In the genomic region with DNA sequence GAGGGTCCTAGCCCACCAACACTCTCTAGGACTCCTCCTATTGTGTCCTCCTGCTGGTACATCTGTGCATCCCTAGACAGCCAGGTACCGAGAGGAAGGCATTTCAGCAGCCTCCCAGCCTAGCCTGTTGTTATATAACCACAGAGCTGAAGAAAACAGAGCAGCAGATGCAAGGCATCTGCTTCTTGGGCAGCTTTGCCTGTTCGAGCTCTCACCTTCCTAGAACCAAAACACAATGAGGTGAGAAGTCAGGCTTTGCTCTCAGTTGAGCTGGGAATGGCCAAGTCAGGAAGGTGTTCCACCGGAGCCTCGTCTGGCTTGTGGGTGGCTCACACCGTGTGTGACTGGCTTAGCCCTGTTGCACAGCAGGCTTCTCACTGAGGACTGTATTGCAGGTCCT, we compare ENCODE assay signal across 23 mouse cellular contexts. TPM values are rescaled to one million over a fixed set of nuclear protein-coding genes. Genes with fewer than 3 reads are reported as not detected.
DNase-seq lines count a peak whose midpoint lies in the region; ATAC-seq and TF ChIP-seq lines count a peak whose summit lies in the region.
"Had no signal": no experiment of that assay in that cellular context is flagged by ENCODE, and none has a peak within 500 bp of the region (broad histone marks: within the 10 kb centered on the region; RNA-seq: fewer than 3 reads in every experiment).

No protein-coding gene starts in this region.

- H3K9me3 ChIP-seq in midbrain, embryonic 16.5 days (replicated peaks; ENCODE audit: control insufficient read depth, low read length, poor library complexity, severe bottlenecking) = no peaks in the 10 kb centered on the region
- H3K9me3 ChIP-seq: embryonic facial prominence, embryonic 15.5 days; forebrain, embryonic 10.5 days; heart, embryonic 10.5 days; hindbrain, embryonic 12.5 days had no signal

- no peaks in the 10 kb centered on the region for H3K36me3 ChIP-seq in midbrain, embryonic 16.5 days (ENCODE audit: control insufficient read depth, insufficient read depth, low read length)
- H3K36me3 ChIP-seq: embryonic facial prominence, embryonic 15.5 days; forebrain, embryonic 10.5 days; heart, embryonic 10.5 days; hindbrain, embryonic 12.5 days had no signal

- no peaks in the 10 kb centered on the region for H3K4me1 ChIP-seq in midbrain, embryonic 16.5 days (ENCODE audit: control insufficient read depth, insufficient read depth, low read length)
- H3K4me1 ChIP-seq: embryonic facial prominence, embryonic 15.5 days; forebrain, embryonic 10.5 days; heart, embryonic 10.5 days; hindbrain, embryonic 12.5 days had no signal

- peak; percentile 31 for DNase-seq in cerebellum, adult 8-10 months
- no peak for DNase-seq in cerebellum, postnatal 4 days (ENCODE audit: low spot score in 2 of 2)
- DNase-seq in layer of hippocampus, adult 2 months (ENCODE audit: low spot score in 2 of 2) = no peak
- DNase-seq in layer of hippocampus, postnatal 14 days (ENCODE audit: low spot score in 2 of 2) = no peak
- DNase-seq in right cerebral cortex, adult 18-20 months = peak; percentile 53
- DNase-seq in right cerebral cortex, postnatal 4 days = no peak
- DNase-seq: adrenal gland, adult 2 months; adrenal gland, postnatal 25 days; embryo, embryonic 11 days; gastrocnemius, postnatal 10 days; heart, adult 18-20 months; heart, postnatal 10 days; heart, postnatal 4 days had no signal

- TF ChIP-seq CTCF in layer of hippocampus, adult 2 months (conservative IDR thresholded peaks at IDR 0.05) = 0 out of 2 replicates have a peak, but pooled peaks have one; percentile 6

- no peak for ATAC-seq in midbrain, embryonic 16.5 days
- ATAC-seq: forebrain, embryonic 14.5 days; hindbrain, embryonic 16.5 days; inflammation-experienced regulatory T-cells, adult 6 months; intestine, postnatal 0 days had no signal

- H3K4me3 ChIP-seq in layer of hippocampus, adult 2 months = no peak overlapping the region
- no peak overlapping the region for H3K4me3 ChIP-seq in midbrain, embryonic 16.5 days (ENCODE audit: low read depth, low read length)
- H3K4me3 ChIP-seq: embryonic facial prominence, embryonic 15.5 days; erythroblast, embryonic 14.5 days; forebrain, embryonic 10.5 days; heart, embryonic 10.5 days; hindbrain, embryonic 12.5 days had no signal

- H3K4me2 ChIP-seq in midbrain, embryonic 16.5 days (ENCODE audit: low read length) = no peak overlapping the region
- H3K4me2 ChIP-seq: embryonic facial prominence, embryonic 15.5 days; hindbrain, embryonic 12.5 days had no signal

- WGBS in midbrain, embryonic 16.5 days = 78% methylated on average over 5 of the region's 5 CpGs

- H3K9ac ChIP-seq in midbrain, embryonic 16.5 days (ENCODE audit: low read depth, low read length) = no peak overlapping the region
- H3K9ac ChIP-seq: embryonic facial prominence, embryonic 15.5 days; hindbrain, embryonic 12.5 days had no signal

- H3K27ac ChIP-seq in layer of hippocampus, adult 2 months = peak overlapping the region; percentile 76
- H3K27ac ChIP-seq in midbrain, embryonic 16.5 days (ENCODE audit: low read length) = no peak overlapping the region
- H3K27ac ChIP-seq: embryonic facial prominence, embryonic 15.5 days; forebrain, embryonic 10.5 days; heart, embryonic 10.5 days; hindbrain, embryonic 12.5 days had no signal

- H3K27me3 ChIP-seq in midbrain, embryonic 16.5 days (ENCODE audit: control insufficient read depth, insufficient read depth, low read depth, low read length) = no peaks in the 10 kb centered on the region

RNA-seq across cellular contexts. Expression of a gene that starts 8.8 kb away (rescaled TPM):
- total RNA-seq in layer of hippocampus, adult 2 months (2021) = 100 to 1,000 TPM; 203 to 223 TPM
- 100 to 1,000 TPM; 214 to 221 TPM for total RNA-seq in layer of hippocampus, postnatal 14 days (2021)
- 11.3 and 13.9 TPM in 2 replicates for polyA plus RNA-seq in midbrain, embryonic 16.5 days (2015; fragmentation: Nextera tagmentation; extraction: Ambion mirVana)
- total RNA-seq: heart, adult 18-20 months had no signal
- polyA plus RNA-seq: erythroblast, embryonic 14.5 days; inflammation-experienced regulatory T-cells, adult 6 months had no signal

Comparison
In these comparisons a context has a peak if more than half of its experiments do, and no peak if none do; other contexts are left out.
1. DNase-seq: peak in cerebellum, adult 8-10 months (single experiment) and right cerebral cortex, adult 18-20 months (single experiment); none in cerebellum, postnatal 4 days (0 of 2), layer of hippocampus, adult 2 months (0 of 2), layer of hippocampus, postnatal 14 days (0 of 2) and right cerebral cortex, postnatal 4 days (single experiment).